Mouse (Mus musculus) intestine, embryonic 16.5 days (tissue): ENCODE data around the gene Tepp. TPM values are rescaled to one million over a fixed set of nuclear protein-coding genes. Genes with fewer than 3 reads are reported as not detected.
A peak's percentile ranks its signal among the peaks of the same experiment; 100 is the strongest.

Experiments used
- ATAC-seq: fragments of 200-750 bp; cut with Nextera tagmentation; 2 replicates; pipeline ENCODE4 v1.8.0; 2017; ENCODE audit warnings: moderate TSS enrichment, moderate library complexity
- H3K27ac ChIP-seq: fragments of 300-500 bp; sonication (generic); 2 replicates; pipeline ENCODE4 v1.5.1; 2014; ENCODE audit warnings: mild to moderate bottlenecking, low read length
- H3K27me3 ChIP-seq: fragments of 300-500 bp; sonication (generic); replicated peaks from 2 replicates; pipeline ENCODE4 v1.6.1; 2014; ENCODE audit warnings: low read length, control low read depth, mixed read lengths; ENCODE audit not compliant: control insufficient read depth, insufficient read depth
- H3K36me3 ChIP-seq: fragments of 300-500 bp; sonication (generic); 2 replicates; pipeline ENCODE4 v1.6.1; 2014; ENCODE audit warnings: low read length, control low read depth; ENCODE audit not compliant: control insufficient read depth, insufficient read depth
- H3K4me1 ChIP-seq: fragments of 300-500 bp; sonication (generic); 2 replicates; pipeline ENCODE4 v1.6.1; 2014; ENCODE audit warnings: low read length, control low read depth, mixed read lengths; ENCODE audit not compliant: control insufficient read depth, insufficient read depth
- H3K4me2 ChIP-seq: fragments of 300-500 bp; sonication (generic); 2 replicates; pipeline ENCODE4 v1.6.1; 2014; ENCODE audit warnings: low read depth, low read length, control low read depth
- H3K4me3 ChIP-seq: fragments of 300-500 bp; sonication (generic); 2 replicates; pipeline ENCODE4 v1.5.1; 2014; ENCODE audit warnings: mild to moderate bottlenecking, low read length
- H3K9ac ChIP-seq: fragments of 300-500 bp; sonication (generic); 2 replicates; pipeline ENCODE4 v1.6.1; 2014; ENCODE audit warnings: low read depth, low read length
- H3K9me3 ChIP-seq: fragments of 300-500 bp; sonication (generic); 2 replicates; pipeline ENCODE4 v1.6.1; 2016; ENCODE audit warnings: low read length, control low read depth; ENCODE audit not compliant: control insufficient read depth
- WGBS: fragments of 180-500 bp; shearing (Covaris S2); extraction: QIAGEN DNeasy Blood & Tissue Kit; methylation state at CpG from one replicate; pipeline ENCODE4 v1.1.7; 2014; 5-methylcytosine and 5-hydroxymethylcytosine counted together
- polyA plus RNA-seq: library from polyadenylated mRNA; unstranded; fragments of >200 nt; fragmentation: Nextera tagmentation; extraction: Ambion mirVana; gene quantifications from 2 replicates; pipeline ENCODE4 v1.2.1, GENCODE M21; 2015

Tepp gene
- polyA plus RNA-seq, 1 experiment from 2014 or later = not detected

DNA sequence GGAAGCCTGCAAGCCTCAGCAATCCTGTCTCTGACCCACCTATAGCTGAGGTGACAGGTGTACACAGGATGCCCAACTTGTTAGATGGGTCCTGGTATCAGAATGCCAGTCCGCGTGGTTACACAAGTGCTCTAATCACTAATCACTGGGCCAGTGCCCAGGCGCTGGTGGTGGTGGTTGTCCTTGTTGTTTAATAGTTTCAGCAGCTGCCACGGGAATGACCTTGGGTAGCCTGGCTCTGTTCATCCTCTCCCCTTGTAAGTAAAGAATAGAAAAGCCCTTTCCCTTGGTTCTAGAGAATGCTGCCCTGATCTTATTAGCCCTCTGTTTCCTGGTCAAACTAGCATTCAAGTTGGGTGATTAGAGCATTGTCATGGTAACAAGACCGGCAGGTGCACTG is 31.4 kb downstream of the Tepp start:
- H3K27ac ChIP-seq = no peak overlapping the region
- no peak overlapping the region for H3K9ac ChIP-seq
- WGBS = 64% methylated on average over 5 of the region's 5 CpGs
- H3K4me2 ChIP-seq = no peak overlapping the region
- no peaks in the 10 kb centered on the region for H3K4me1 ChIP-seq
- no peak overlapping the region for H3K4me3 ChIP-seq
- ATAC-seq = peak; percentile 46
- peaks cover 16% of the 10 kb centered on the region; the same call in 1 of the 2 replicates for H3K36me3 ChIP-seq
- H3K9me3 ChIP-seq = no peaks in the 10 kb centered on the region
- no peaks in the 10 kb centered on the region for H3K27me3 ChIP-seq

DNA sequence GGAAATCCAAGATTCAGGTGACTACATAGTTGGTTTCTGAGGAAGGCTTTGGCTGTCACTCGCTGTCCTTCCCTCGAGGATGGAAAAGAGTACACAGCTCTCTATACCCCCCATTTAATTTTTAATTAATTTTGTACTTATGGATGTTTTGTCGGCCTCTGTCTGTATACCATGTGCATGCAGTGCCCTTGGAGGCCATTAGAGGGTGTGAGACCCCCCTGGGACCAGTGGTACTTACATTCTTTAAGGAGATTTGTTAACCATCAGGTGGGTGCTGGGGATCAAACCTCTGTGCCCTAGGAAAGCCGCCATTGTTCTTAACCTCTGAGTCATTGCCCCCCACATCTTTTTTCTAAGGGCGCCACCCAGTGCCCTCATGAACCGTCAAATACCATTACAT is 34.3 kb downstream of the Tepp start:
- Histone ChIP-seq H3K27me3 (no peaks in the 10 kb centered on the region), H3K9me3 (no peaks in the 10 kb centered on the region), H3K4me1 (peaks cover 6% of the 10 kb centered on the region; the same call in 1 of the 2 replicates), H3K27ac (no peak overlapping the region), H3K4me2 (no peak overlapping the region), H3K4me3 (no peak overlapping the region), H3K36me3 (peaks cover 7% of the 10 kb centered on the region; the same call in 1 of the 2 replicates), H3K9ac (no peak overlapping the region)
- WGBS = 78% methylated on average over 6 of the region's 6 CpGs
- ATAC-seq = no peak

DNA sequence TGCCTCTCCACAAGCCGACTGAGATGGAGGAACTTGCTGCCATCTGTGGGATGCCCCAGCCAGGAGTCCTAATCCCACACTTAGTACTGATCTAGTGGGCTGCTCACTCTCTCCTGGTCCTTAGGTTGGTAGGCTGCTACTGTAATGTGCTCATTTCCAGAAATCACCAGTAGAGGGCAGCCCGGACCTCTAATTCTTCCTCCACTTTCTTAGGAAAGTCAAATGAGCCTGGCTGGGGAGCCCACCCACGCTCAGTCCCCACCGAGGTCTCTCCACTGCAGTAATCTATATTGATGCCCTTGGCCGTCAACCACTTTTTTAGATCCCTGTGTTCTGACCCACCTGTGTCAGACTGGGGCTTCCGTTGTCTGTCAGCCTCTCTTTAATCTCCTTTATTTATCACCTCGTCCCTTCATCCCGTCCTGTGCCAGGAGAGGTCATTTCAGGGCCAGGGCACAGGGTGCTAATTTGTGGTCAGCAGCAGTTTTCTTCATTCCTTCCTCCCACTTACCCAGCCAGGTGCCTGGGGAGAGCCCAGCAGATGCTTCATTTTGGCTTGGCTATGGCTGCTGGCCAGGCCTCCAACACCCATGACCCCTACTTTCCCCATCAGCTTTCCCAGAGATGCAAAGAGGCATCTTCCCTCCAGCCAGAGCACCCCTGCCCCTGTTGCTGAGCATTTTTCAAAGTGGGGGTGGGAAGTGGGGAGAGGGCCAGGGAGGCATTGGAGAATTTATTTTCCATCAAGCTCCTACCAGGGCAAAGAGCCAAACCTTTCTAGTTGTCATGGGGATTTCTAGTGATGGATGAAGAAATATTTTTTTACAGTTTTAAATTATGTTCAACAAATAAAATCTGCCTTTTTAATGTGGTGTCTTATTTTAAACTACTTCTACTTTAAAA is 36.5 kb downstream of the Tepp start:
- WGBS = 28% methylated on average over 8 of the region's 8 CpGs

DNA sequence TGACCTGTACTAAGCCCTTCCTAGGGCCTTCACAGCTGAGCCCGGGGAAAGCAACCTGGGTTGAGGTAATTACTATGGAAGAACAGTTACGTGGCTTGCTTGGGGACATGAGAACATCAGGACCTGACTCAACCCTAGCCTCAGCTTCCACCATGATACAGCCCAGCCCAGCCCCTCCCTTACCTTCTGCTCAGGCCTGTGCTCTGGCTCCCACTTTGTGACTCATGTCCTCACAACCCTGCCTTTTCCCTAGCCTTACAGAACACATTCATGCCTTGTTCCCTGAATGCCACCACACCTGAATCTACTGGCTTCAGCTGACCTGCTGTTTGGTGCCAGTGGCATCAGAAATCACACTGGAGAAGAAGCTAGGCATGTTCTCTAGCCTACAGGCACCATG is 38.0 kb downstream of the Tepp start:
- H3K4me1 ChIP-seq = peaks cover 14% of the 10 kb centered on the region
- no peak overlapping the region for H3K9ac ChIP-seq
- WGBS = 92% methylated on average over 2 of the region's 2 CpGs
- no peak overlapping the region for H3K4me3 ChIP-seq
- H3K4me2 ChIP-seq = no peak overlapping the region
- peaks cover 7% of the 10 kb centered on the region; the same call in 1 of the 2 replicates for H3K36me3 ChIP-seq
- H3K9me3 ChIP-seq = no peaks in the 10 kb centered on the region
- H3K27ac ChIP-seq = no peak overlapping the region
- ATAC-seq = no peak
- H3K27me3 ChIP-seq = no peaks in the 10 kb centered on the region

More for the DNA sequence above, 36.5 kb downstream of the Tepp start:
- no peak overlapping the region for H3K27ac ChIP-seq
- no peaks in the 10 kb centered on the region for H3K27me3 ChIP-seq
- ATAC-seq = peak; percentile 47
- no peak overlapping the region for H3K4me2 ChIP-seq
- H3K4me1 ChIP-seq = peaks cover 13% of the 10 kb centered on the region
- H3K9me3 ChIP-seq = no peaks in the 10 kb centered on the region
- H3K36me3 ChIP-seq = peaks cover 7% of the 10 kb centered on the region; the same call in 1 of the 2 replicates
- H3K9ac ChIP-seq = no peak overlapping the region
- H3K4me3 ChIP-seq = no peak overlapping the region

DNA sequence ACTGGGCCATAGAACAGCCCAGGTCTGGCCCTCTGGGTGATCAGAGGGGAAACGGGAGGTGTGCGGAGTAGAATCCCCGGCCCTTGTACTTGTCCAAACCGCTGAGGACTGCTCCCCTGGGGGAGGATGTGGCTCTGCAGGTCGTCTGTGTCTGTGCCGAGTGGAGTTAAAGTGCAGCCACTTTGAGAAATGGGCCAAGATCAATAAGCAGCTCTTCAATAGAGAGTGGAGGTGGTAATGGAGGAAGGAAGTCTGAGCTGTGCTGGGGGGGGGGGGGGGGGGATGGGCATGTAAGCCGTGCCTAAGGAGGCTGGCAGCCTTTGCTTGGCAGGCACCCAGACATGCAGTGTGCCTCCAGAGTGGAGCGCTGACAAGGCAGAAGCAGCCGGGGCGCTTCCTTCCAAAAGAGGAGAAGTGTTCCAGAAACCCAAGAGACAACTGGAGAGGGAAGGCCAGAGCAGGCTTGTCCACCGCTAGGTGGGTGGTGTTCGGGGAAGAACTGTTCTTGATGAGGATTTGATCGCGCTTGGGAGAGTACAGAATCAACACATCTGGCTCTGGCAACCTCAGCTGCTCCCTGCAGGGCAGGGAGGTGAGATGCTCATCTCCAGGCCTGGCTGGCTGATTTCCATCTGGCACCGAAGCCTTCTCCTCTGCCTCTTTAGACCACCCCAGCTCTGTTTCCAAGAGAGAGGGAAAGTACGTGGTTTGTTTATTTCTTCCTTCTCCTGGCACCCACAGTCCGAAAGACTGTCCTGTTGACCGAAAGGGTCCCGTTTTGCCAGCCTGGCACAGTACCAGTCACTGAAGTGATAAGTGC is 38.7 kb downstream of the Tepp start:
- Histone ChIP-seq H3K4me3 (no peak overlapping the region), H3K27me3 (no peaks in the 10 kb centered on the region), H3K9ac (no peak overlapping the region), H3K9me3 (no peaks in the 10 kb centered on the region), H3K36me3 (peaks cover 4% of the 10 kb centered on the region; the same call in 1 of the 2 replicates), H3K4me2 (no peak overlapping the region), H3K4me1 (peaks cover 18% of the 10 kb centered on the region), H3K27ac (no peak overlapping the region)
- no peak for ATAC-seq
- 48% methylated on average over 19 of the region's 19 CpGs for WGBS

DNA sequence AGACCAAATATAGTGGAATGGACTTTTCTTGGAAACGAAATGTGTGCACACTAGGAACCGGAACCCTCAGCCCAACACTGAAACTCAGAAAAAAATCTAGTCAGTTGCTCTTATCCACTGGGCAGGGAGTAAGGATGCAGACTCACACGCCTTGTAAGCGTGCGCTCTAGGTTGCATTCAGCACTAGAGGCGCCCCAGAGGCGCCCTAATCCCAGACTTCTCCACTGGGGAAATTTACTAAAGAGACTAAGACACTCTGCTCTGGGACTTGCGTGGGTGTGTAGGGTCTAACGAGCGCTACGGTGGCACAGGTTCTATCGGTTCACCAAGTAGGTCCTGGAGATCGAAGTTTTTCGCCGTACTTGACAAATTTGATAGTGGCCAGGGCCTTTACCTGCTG is 41.1 kb downstream of the Tepp start:
- Histone ChIP-seq H3K9me3 (no peaks in the 10 kb centered on the region), H3K4me2 (peak overlapping the region; percentile 95), H3K36me3 (no peaks in the 10 kb centered on the region), H3K4me1 (peaks cover 22% of the 10 kb centered on the region), H3K27ac (no peak overlapping the region), H3K27me3 (no peaks in the 10 kb centered on the region), H3K9ac (peak overlapping the region; percentile 82; the same call in 1 of the 2 replicates), H3K4me3 (peak overlapping the region; percentile 84)
- WGBS = 3% methylated on average over 15 of the region's 15 CpGs
- ATAC-seq = peak; percentile 49

DNA sequence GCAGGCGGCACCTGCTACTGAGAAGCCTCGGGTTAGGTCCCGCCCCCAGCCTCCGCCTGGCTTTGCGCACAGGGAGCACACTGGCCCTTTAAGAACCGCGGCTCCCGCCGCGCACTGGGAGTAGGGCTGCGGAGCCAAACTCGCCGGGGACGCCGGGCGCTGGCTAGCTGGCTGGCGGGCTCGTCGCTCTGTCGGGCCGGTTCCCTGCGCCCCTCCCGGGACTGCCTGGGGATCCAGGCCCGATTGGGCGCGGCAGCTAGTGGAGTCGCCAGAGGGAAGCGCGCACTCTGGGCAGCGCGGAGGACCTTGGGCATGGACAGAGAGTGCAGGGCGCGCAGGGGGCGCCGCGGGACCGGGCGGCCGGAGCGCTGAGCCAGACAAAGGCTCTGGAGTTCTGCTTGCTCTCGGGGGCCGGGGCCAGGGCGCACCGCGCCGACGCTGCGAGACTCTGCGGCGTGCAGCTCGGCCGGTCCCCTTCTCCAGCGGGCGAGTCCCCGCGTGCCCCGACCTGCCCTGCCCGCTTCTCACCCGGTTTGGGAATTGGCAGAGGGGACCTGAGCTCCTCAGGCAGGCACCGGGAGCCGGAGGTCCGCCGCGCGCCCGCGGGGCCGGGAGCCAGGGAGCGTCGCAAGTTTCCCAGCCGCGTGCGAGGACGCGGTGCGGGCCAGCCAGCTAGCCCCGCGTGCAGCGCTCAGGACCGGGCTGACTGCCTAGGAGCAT is 41.9 kb downstream of the Tepp start, which contains the start of gene Mmp15:
Gene Mmp15, plus strand, starts transcription at position 118 of the 720 bp plus-strand sequence.
- no peaks in the 10 kb centered on the region for H3K9me3 ChIP-seq
- H3K4me3 ChIP-seq = peak within 1 kb of the TSS; percentile 84
- no peaks in the 10 kb centered on the region for H3K27me3 ChIP-seq
- H3K4me2 ChIP-seq = peak within 1 kb of the TSS; percentile 95
- under 1% methylated on average over 78 of the region's 80 CpGs for WGBS
- no peaks in the 10 kb centered on the region for H3K36me3 ChIP-seq
- H3K9ac ChIP-seq = peak within 1 kb of the TSS; percentile 82
- H3K27ac ChIP-seq = peak within 1 kb of the TSS; percentile 84
- peaks cover 30% of the 10 kb centered on the region for H3K4me1 ChIP-seq
- ATAC-seq = peak; percentile 83

DNA sequence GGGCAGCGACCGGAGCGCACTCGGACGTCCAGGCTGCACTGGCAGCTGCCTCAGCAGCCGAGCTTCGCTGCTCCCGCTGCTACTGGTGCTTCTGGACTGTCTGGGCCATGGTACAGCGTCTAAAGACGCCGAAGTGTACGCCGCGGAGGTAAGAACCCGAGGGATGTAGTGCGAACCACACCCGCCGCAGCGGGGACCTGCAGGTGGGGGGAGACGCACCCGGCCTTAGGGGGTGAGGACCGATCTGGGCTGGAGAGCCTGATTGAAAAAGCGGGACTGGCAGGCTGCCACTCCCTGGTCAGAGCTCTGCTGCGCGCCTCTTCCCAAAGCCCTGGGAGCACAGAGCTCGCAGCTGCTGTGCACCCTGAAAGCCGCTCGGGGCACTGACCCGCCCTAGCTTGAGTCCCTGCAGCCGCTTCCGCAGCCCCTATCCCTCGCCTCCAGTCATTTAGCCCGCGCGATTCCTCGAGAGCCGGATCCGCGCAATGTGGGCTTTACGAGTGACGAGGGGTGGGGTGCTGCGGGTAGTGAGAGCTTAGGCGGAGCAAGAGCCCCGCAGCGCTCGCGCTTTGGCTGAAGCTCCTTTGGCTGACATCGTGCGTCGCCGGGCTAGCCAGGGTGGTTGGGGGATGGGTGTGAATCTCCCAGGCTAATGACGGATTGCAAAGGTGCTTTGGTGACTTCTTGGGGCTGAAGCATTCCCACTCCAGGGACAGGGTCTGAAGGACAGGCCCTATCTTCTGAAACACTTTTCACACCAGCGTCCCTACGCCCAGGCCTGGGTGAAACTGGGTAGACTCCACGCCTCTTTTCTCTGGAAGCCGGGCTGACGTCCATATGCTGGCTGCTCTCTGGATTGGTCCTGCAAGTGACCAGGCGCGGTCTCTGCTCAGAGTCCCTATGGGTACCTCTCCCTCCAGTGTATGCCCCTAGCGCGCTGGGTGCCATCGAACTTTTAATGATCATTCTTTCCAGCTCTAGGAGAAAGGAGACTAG is 42.8 kb downstream of the Tepp start:
- no peaks in the 10 kb centered on the region for H3K9me3 ChIP-seq
- peaks cover 32% of the 10 kb centered on the region for H3K4me1 ChIP-seq
- 3% methylated on average over 62 of the region's 62 CpGs for WGBS
- H3K36me3 ChIP-seq = no peaks in the 10 kb centered on the region
- H3K27me3 ChIP-seq = no peaks in the 10 kb centered on the region
- ATAC-seq = peak; percentile 67
- peak overlapping the region; percentile 84 for H3K27ac ChIP-seq
- H3K9ac ChIP-seq = peak overlapping the region; percentile 82
- peak overlapping the region; percentile 84 for H3K4me3 ChIP-seq
- peak overlapping the region; percentile 95 for H3K4me2 ChIP-seq
